Mouse (Mus musculus) olfactory bulb, adult 2 months (tissue): Measurements from ENCODE around the gene Tmem168.

Source experiments
- CTCF ChIP-seq: fragments of 200-500 bp; IDR thresholded peaks from 2 replicates; pipeline ENCODE4 v1.5.1; 2012; ENCODE audit warnings: low read depth, mild to moderate bottlenecking, low read length, moderate library complexity; ENCODE audit not compliant: insufficient read depth
- POLR2A ChIP-seq: fragments of 200-500 bp; IDR thresholded peaks from 2 replicates; pipeline ENCODE4 v1.6.1; 2012; ENCODE audit warnings: mild to moderate bottlenecking, low read depth, low read length, moderate library complexity; ENCODE audit not compliant: insufficient read depth

DNA sequence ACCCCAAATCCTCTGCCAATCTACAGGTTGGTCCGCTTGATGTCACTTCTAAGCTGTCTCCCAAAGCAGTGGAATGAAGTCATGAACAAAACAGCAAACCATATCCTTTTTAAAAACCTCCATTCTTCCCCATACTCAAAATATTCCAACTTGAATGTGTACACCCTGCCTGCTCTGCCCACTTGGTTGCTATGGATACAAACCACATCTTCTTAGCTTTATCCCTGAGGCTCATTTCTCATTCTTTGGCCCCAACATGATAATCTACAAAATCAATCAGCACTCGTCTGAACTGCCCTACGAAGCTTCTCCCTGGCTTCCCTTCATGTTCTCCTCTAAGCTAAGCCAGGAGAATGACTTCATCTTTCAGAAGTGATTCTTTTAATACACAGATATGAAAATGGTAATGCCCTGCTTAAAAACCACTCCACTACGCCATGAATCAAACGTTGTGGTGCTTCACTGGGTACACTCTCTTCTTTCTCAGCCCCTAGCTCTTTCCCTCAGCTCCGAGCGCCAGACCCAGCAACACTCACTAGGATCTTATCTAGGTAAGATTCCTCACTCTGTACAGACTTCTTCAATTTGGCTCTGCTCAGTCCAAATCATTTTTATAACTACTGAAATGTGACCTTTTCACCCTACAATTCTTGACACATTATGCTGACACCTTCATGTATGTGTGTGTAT, 70.5 kb downstream of the Tmem168 start:
- TF ChIP-seq CTCF: no peak
- TF ChIP-seq POLR2A: no peak
